Mouse (Mus musculus) A20 (cell line): ENCODE results near the gene Hipk2.

ENCODE experiments used
- DNase-seq: peaks from one replicate; pipeline ENCODE4 v3.0.0-alpha.2; 2011; ENCODE audit warnings: low read depth, low spot score

Hipk2 gene

DNA sequence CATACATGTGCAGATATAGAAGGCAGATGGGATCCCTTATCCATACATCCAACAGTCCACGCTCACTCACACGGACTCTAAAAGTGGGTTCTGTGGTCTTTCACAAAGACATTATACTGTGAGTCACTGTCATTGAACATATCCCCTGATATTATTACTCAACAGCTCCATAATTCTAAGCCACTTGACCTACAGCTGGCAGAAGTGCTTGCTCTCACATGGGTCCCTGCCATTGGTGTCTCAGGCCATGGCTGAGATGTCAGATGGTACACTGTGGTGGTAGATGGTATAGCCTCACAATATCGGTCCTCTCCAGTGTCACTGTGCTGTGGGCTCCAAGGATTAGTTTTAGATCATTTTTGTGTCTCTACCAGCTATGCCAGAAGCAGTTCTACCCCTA lies 42.2 kb downstream of the Hipk2 start:
- no peak for DNase-seq

DNA sequence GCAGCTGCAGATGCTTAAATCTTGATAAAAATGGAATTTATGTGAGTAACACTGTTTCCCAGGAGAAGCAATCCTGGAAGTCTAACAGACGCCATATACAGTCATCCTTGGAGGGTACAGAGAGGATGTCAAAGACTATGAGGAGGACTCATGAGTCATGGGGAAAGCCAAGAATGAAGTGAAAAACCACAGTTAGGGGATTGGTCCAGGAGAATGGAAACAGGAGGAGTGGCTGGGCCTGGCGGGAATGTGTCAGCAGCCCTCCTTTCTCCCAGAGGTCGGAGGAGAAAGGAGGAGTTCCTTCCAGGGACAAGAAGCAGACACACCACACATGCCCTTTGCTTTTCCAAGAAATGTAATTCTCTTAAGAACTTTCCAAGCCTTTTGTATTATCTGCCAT lies 46.5 kb downstream of the Hipk2 start:
- no peak for DNase-seq

DNA sequence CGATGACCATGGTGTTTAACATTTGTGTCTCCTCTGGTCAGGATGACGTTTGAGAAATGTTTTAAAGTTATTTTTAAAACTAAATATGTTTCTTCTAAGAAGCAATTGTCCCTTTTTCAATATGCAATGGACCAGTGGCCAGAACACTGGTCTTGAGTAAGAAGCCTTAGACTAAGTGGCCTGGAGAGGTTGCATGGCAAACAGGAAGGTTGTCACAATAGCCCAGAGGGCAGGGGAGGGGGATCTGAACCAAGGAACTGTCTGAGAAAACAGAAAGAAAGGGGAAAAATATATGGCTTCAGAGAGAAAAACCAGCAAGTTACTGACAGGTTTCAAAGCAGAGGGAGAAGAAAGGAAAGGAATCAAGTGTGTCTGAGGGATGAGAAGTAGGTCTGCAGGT lies 47.8 kb downstream of the Hipk2 start:
- no peak for DNase-seq

DNA sequence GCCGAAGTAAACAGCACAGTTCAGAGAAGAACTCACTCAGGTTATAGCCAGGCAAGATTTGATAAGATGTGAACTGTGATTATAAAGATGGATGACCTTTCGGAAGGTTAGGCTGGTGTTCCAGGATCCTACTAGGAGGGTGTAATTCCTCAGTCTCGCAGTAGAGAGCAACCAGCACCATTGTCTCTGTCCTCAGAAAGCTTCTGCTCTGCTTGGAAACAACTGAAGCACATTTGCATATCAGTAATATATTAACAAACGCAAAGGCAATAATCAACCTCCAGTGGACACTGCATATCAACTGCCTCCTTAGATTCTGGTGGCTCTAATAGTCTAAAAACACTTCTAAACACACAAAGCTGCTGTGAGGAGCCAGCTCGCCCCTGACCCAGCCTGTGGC lies 48.5 kb downstream of the Hipk2 start:
- no peak for DNase-seq

DNA sequence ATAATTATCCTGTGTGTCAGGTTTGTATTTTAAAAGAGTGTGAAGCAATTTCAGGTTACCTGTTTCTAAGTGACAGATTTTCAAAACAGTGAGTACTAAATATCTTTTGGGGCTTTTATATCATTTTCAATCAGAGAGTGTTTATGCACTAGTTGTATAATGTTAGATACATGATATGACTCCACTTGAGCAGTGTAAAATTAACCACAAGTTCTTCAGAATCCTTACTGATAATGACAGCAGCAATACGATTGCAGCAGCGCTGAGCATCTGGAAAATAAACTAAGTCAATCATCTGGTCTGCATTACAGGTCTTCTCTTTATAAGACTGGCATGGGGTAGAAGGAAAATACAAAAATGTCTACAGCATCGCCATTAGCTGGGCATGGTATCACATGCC lies 49.1 kb downstream of the Hipk2 start:
- DNase-seq, result no peak

DNA sequence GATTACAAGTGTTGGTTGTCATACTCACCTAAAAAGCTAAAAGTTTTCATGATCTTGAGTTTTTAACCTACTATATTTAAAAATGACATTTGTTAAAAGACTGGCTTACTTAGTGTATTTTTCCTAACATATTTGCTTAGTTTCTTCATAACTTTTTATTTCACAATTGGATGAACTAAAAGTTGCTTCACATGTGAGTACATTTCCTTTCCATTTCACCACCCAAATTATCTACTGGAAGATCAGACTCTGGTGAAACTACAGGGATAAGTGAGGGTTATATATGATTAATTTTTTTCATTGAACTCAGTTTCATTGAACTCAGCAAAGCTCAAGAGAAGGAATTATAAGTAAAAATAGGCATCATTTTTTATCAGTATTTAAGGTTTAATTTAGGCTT lies 50.1 kb downstream of the Hipk2 start:
- DNase-seq, result no peak

DNA sequence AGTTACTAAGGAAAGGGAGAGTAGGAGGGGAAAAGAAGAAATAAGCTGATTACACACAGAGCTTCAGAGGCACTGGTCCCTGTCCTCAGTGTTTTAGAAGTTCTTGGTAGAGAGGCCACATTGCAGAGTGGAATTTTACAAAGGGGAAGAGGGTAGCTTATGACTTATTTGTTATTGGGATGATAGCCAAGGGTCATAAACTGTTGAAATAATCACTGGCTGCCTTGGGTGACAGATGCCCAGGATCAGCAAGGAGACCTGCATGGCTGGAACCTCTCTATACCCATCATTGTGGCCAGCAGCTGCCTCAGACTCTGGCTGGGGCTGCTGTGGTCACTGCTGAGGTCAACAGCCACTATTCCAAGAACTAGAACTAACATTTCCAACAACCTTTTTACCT lies 52.1 kb downstream of the Hipk2 start:
- no peak for DNase-seq

DNA sequence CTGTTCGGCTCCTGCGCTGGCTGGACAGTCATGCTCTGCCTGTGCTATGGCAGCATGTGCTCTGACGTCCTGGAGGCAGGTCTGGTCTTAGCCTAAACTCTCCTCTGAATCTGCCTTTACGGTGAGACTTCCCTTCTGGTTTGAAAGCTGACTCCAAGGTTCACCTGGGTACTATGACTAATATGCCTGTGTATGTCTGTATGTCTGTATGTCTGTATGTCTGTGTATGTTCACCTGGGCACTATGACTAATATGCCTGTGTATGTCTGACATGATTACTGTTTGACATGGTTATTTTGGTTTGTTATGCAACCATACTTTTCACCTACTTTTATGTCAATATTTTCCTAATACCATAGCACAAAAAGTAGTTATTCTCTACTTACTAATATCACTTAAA lies 52.8 kb downstream of the Hipk2 start:
- no peak for DNase-seq

DNA sequence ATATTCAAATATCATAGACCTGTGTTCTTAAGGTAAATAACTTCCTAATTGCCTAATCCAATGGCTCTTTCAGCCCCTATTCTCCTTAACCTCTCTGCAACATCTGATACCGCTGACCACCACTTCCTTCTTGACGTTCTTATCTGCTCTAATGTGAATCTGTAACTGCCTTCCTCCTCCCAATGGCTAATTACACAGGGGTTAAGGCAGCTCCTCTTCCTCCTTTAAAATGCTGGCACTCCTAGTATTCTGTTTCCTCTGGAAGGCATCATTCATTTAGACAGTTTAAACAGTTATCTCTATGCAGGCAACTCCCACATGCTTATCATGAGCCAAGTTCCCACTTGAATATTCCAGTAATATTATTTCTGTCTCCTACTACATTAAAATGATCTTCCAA lies 54.3 kb downstream of the Hipk2 start:
- no peak for DNase-seq

DNA sequence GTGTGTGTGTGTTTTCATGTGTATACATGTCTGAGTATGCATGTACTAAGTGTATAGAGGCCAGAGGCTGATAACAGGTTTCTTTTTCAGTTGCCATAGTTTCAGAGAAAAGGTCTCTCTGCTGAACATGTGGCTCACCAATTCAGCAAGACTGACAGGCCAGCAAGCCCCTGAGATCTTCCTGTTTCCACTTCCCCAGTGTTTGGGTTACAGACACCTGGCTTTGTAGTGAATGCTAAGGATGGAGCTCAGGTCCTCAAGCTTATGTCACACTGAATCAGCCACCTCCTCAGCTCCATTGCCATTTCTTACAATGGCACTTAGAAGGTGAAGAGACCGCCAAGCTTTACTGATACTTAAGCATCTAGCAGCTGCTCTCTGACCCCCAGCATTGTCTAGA lies 55.1 kb downstream of the Hipk2 start:
- DNase-seq, result peak; percentile 45

DNA sequence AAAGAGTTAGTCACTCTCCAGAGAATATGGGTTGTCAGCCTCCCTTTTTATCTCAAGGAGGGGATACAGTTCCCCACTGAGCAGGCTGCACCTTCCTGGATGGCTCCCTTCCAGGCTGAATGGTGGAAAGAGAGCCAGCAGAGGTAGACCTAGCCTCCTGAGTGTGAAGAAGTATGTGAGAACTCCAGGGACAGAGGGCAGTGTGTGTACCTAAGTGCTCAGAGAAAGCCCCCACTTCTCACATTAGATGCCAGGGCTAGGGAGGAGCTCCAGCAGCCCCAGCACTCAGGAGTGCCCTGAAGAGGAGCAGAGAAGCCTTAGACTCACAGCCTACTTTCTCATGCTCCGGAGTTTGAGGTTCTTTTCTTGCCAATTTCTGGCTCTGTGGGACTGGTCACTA lies 59.7 kb downstream of the Hipk2 start:
- DNase-seq, result no peak

DNA sequence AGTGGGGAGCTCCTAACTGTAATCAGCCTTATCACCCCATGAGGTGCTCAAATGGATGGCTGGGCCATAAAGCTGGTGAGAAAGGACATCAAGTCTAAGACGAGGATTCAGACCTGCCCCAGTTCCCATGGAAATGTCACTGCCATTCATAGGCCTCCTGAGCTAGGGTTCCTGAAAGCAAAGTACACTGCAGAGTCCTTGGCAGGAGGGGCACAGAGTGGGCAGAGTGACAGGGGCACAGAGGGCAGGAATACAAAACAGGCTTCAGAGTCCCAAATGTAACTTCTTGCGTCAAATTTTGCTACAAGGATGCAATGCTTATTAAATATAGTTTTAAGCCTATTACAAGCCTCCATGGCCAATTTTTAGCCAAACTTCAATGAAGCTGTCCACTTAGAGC lies 60.4 kb downstream of the Hipk2 start:
- DNase-seq, result no peak

DNA sequence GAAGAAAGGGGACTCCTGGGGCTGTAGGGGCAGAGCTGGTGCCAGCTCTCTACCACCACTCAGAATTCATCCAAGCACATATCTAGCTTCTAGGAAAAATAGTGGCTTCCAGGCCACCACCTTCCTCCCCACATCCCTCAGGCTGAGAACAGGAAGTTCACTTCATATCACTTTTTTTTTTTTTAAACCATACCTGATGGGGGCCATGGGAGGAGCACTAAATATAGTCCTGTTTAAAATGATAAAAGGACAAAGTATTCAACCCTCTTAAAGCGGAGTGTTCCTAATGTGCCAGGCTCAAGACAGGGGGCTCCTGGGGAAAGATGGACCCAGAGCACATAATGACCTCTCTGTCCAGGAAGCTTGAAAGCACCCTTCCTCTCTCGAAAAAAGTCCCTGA lies 61.3 kb downstream of the Hipk2 start:
- DNase-seq, result no peak

DNA sequence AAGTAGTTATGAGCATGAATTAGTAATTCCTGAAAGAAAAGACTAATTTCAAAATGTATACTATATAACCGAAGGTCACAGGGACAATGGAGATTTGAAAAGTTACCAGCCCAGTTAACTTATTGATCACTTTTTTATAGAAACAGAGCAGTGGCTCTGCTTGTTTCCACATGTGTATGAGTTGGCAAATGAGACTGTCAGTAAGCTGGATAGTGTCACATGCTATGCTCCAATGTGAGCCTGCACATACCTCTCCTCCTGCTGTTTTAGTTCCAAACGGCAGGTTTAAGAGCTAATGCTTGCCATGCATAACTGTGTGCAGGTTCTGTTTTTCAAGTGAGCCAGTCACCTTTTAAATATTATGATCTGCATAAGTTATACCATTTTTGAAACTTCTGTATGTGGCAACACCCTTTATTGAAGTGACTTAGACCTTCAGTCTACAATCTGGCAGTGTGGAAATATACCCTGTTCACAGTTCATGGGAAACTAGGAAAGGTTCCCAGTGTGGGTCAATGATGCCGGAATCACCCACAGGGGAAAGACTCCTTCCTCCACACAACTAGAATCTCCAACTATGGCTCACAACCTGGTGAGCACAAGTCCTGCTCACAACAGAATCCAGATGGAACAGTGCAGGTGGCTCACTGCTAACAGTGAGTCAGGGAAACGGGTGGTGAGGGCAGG lies 64.4 kb downstream of the Hipk2 start:
- DNase-seq, result no peak

DNA sequence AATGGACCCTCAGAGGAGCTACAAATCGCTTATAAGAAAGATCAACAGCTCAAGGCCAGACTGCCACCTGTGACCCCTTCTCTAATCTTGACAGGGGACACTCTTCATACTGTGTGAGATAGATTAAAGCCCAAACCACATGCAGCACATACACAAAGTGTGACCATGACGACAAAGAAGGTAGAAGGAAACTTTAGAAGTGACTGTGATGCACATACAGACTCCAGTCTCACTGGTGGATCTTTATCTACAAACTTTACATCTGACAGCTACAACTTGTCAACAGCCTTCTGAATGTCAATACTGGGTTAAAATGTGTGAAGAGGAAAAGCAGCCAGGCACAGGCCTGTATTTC lies 65.9 kb downstream of the Hipk2 start:
- no peak for DNase-seq

DNA sequence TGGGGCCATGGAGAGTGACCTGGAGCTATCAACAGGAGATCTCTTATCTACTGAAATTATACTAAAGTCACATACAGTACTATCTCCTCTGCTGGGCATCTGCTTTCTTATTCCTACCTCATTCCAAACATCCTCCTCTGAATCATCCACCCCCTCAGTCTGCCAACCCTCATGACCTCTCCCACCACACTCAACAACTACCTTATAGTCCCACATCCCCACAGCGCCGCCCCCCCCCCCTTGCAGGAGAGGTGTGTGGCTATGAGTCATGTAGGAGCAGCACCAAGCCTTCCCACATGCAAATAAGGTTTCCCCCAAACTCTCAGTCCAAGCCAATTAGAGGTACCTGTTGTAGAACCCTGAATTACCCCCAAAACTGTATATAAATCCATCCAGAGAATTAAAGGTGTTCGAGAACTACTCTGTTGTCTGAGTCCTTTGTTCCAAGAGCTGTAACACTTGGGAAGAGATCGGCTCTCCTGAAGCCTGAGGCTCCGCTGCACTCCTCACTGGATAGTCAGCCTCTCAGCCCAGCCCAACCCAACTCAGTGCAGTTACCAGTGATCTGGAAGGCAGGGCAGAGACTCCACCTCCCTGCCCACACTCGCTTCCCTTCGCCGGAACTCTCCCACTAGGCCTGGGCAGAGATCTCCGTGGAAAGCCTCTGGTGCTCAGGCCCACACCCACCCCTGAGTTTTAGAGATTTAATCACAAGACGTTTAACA lies 66.4 kb downstream of the Hipk2 start:
- no peak for DNase-seq

DNA sequence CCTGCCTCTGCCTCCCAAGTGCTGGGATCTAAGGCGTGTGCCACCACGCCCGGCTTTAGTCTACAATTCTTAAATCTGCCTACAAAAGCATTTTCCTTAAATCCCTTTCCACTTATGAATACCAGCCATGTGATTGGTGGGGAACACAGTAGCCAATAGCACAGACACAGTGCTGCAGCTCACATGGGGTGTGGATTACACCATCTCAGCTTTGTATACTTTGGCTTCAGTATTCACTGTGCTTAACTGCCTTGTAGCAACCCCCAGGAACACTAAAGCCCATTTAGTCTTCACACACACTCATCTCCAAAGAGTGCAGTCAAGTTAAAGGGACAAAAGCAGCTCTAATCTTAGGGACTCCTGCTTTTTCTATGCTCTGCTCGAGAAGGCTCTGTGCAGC lies 67.6 kb downstream of the Hipk2 start:
- DNase-seq, result no peak

DNA sequence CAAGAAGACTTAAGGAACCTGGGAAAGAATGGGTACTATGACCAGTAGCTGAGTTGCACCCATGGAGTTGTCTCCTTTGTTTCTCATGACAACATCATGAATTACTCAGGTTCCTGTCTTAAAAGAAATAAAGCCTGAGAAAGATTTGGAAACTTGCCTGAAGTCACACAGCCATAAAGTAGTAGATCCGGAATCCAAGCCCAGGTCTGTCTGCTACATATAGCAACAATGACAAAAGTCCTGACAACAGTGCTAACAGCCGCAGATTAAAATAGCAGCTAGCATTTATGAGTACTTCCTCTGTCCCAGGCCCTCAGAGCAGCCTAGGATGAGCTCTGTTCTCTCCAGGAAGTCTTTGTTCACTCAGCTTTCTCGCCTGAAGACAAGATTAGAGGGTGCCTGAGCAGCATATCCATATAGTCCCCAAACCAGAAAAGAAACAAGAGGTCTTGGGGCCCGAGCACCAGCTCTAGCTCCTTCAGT lies 69.0 kb downstream of the Hipk2 start:
- DNase-seq, result no peak

DNA sequence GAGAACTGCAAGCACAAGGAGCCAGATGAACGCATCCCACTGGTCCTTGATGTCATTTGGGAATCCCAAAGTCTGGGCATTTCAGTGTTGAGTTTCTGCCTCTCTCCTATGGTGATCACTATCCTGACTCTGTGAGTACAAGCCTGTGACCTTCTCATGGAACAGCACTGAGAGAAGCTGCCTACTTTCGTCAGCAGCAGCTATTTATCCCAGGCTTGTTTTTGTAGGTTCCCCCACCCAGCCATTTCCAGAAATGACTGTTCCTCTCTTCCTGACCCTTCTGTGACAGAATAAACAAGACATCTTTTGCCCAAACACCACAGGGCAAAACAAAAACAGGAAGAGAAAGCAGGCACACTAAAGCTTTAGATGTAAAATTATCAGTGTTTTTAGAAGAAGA lies 70.4 kb downstream of the Hipk2 start:
- no peak for DNase-seq

DNA sequence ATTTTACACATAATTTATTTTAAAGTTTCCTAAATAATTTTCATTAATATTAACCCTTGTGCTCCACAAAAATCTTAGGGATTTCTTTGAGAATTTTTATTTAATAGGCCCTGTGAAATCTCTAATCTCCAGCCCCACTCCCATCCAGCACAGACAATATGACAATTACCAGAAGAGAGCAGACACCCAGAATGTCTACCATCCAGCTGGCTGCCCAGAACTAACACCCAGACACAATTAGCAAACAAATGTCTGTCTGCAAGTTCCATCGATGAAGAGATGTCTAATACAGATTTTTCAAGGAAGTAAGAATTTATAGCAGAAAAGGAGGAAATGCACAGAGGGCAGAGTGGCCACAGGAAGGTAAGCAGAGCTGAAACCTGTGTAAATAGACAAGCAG lies 74.7 kb downstream of the Hipk2 start:
- no peak for DNase-seq

DNA sequence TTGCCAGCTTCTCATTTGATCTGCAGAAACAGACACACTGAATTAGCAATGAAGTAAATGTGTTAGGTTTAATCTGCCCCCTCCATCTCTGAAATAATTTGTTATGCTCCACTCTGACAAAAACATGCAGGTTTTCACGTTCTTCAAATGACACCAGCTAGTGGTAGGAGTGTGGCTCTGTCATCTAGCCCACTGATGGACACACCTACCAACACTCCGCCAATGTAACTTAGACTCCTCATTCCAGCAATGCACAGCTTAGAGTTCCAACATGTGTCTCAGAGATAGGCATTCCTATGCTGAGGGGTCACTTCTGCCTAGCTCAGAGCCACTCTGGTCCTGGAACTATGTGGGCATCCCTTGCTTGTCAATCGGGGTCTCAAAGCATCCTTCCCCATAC lies 78.4 kb downstream of the Hipk2 start:
- no peak for DNase-seq

DNA sequence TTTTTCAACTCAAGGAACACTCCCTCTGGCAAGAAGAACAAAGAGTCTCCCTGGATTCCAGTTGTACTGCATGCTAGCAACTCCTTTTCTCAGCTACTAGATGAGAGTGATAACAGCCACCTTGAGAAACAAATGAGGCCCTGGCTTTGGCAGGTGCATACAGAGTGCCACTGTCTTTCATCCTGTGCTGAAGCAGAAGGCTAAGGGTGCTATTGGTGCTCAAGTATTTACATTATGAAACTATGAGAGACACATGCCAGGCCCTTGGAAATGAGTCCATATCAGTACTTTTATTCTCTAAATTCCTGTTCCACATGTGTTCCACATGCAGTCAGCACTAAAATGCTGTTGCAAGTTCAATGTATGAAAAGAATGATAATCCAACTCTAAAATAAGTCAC lies 79.0 kb downstream of the Hipk2 start:
- DNase-seq, result no peak

DNA sequence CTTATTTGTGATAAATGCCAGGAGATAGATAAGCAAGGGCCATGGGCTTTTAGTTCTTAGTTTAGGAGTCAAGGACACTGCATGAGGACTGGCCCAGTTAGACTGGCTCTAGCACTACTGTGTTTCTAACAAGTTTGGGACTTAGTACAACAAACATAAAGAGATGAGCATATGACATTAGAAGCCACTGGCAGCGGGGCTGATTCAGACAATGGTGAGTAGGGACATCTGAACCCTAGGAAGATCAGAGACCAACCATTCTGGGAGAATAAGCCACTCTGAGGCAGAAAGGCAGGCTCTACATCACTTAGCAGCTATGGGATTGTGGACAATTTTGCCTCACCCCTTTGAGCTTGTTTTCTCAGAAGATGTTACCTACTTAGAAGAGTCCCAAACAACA lies 79.6 kb downstream of the Hipk2 start:
- no peak for DNase-seq
